Mouse (Mus musculus): Measurements from ENCODE around the gene Taldo1.

DNA sequence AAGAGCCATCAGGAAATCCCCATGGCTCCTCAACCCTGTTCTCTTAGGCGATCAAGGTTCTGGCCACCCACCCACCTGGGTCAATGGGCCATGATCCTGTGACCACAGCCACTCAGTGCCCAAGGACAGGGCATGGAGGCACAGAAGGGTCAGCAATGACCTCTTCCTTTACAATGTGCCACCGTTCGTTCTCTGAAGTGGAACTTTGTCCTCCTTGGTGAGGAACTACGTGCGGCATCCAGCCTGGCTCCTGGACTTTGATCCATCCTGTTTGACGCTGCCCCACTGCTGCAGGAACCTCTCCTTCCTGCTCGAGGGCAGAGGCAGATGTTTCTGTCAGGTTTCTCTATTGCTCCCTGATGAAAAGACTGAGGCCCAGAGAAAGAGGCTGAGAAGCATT is 48.3 kb upstream of the Taldo1 start:
- TF ChIP-seq CTCF (IDR thresholded peaks at IDR 0.05; ENCODE audit: low read depth) (no peak), EP300 (IDR thresholded peaks at IDR 0.05; ENCODE audit: low read depth) (no peak)
